Mouse (Mus musculus): ENCODE data around the gene Arhgdig.

GRCm38 (mm10) chr17:26201998-26202397 is 5.6 kb downstream of the Arhgdig start:
- TF ChIP-seq POLR2A (IDR thresholded peaks at IDR 0.05; ENCODE audit: borderline replicate concordance, low read depth, low read length) (no peak), CTCF (IDR thresholded peaks at IDR 0.05; ENCODE audit: low read depth, low read length) (no peak)

Measured in bone marrow macrophage, adult 2 months (primary cell).